Mouse (Mus musculus) lung, embryonic 16.5 days (tissue): ENCODE measurements around the gene Tex264. TPM values are rescaled to one million over a fixed set of nuclear protein-coding genes. Genes with fewer than 3 reads are reported as not detected.

ENCODE experiments used
- ATAC-seq: fragments of 200-750 bp; cut with Nextera tagmentation; 2 replicates; pipeline ENCODE4 v1.8.0; 2017; ENCODE audit warnings: low read depth, mild to moderate bottlenecking, moderate library complexity
- H3K27ac ChIP-seq: fragments of 300-500 bp; sonication (generic); 2 replicates; pipeline ENCODE4 v1.5.1; 2014; ENCODE audit warnings: mild to moderate bottlenecking, control low read depth, low read length
- H3K27me3 ChIP-seq: fragments of 300-500 bp; sonication (generic); 2 replicates; pipeline ENCODE4 v1.6.1; 2014; ENCODE audit warnings: low read depth, low read length, mixed read lengths; ENCODE audit not compliant: control insufficient read depth, insufficient read depth
- H3K36me3 ChIP-seq: fragments of 300-500 bp; sonication (generic); 2 replicates; pipeline ENCODE4 v1.6.1; 2014; ENCODE audit warnings: low read length; ENCODE audit not compliant: control insufficient read depth, insufficient read depth
- H3K4me1 ChIP-seq: fragments of 300-500 bp; sonication (generic); replicated peaks from 2 replicates; pipeline ENCODE4 v1.6.1; 2014; ENCODE audit warnings: low read length, mixed read lengths; ENCODE audit not compliant: control insufficient read depth, insufficient read depth
- H3K4me2 ChIP-seq: fragments of 300-500 bp; sonication (generic); 2 replicates; pipeline ENCODE4 v1.6.1; 2014; ENCODE audit warnings: low read depth, low read length, control low read depth
- H3K4me3 ChIP-seq: fragments of 300-500 bp; sonication (generic); 2 replicates; pipeline ENCODE4 v1.5.1; 2014; ENCODE audit warnings: mild to moderate bottlenecking, low read length, control low read depth
- H3K9ac ChIP-seq: fragments of 300-500 bp; sonication (generic); 2 replicates; pipeline ENCODE4 v1.6.1; 2014; ENCODE audit warnings: low read length, control low read depth
- H3K9me3 ChIP-seq: fragments of 300-500 bp; sonication (generic); 2 replicates; pipeline ENCODE4 v1.6.1; 2016; ENCODE audit warnings: low read length; ENCODE audit not compliant: control insufficient read depth
- WGBS: fragments of 180-500 bp; shearing (Covaris S2); extraction: QIAGEN DNeasy Blood & Tissue Kit; methylation state at CpG from one replicate; pipeline ENCODE4 v1.1.7; 2014; 5-methylcytosine and 5-hydroxymethylcytosine counted together
- polyA plus RNA-seq: library from polyadenylated mRNA; unstranded; fragments of >200 nt; fragmentation: Nextera tagmentation; extraction: Ambion mirVana; gene quantifications from 2 replicates; pipeline ENCODE4 v1.2.1, GENCODE M21; 2015

Tex264 gene
- polyA plus RNA-seq, 1 experiment from 2014 or later = 53.4 TPM

GRCm38 (mm10) chr9:106675965-106676364 is 9.8 kb downstream of the Tex264 start:
- ATAC-seq = peak; percentile 52; the same call in 1 of the 2 replicates
- 66% methylated on average over 9 of the region's 9 CpGs for WGBS

GRCm38 (mm10) chr9:106675480-106675879 is 10.2 kb downstream of the Tex264 start:
- Histone ChIP-seq H3K27ac (no peak overlapping the region), H3K9me3 (no peaks in the 10 kb centered on the region), H3K27me3 (no peaks in the 10 kb centered on the region), H3K4me3 (no peak overlapping the region), H3K4me2 (no peak overlapping the region), H3K36me3 (peaks cover 10% of the 10 kb centered on the region), H3K4me1 (no peaks in the 10 kb centered on the region), H3K9ac (no peak overlapping the region)
- 0% methylated on average over 1 of the region's 1 CpGs for WGBS
- peak; percentile 75 for ATAC-seq

More at GRCm38 (mm10) chr9:106675965-106676364, 9.8 kb downstream of the Tex264 start:
- H3K36me3 ChIP-seq = peaks cover 12% of the 10 kb centered on the region
- no peaks in the 10 kb centered on the region for H3K9me3 ChIP-seq
- H3K9ac ChIP-seq = no peak overlapping the region
- no peak overlapping the region for H3K4me3 ChIP-seq
- no peaks in the 10 kb centered on the region for H3K27me3 ChIP-seq
- no peaks in the 10 kb centered on the region for H3K4me1 ChIP-seq
- no peak overlapping the region for H3K4me2 ChIP-seq
- H3K27ac ChIP-seq = no peak overlapping the region

DNA sequence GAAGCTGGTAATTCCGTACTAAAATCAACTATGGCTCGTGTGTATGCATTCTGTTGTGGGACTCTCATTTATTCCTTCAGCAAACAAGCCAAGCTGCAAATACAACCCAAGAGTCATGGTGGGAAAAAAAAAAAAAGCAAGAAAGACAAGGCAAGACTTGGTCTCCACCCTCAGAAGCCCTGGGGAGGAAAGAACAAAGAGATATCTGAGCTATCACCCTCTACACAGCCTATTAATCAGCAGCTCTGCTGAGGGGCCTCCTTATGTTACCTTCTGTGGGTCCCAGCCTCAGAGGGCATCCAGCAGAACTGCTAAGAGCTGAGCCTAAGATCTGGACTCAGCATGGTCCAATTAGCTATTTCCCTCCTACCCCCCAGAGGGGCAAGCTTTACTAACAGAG is 11.9 kb downstream of the Tex264 start:
- H3K4me3 ChIP-seq = no peak overlapping the region
- H3K4me2 ChIP-seq = no peak overlapping the region
- no peak overlapping the region for H3K9ac ChIP-seq
- no peaks in the 10 kb centered on the region for H3K9me3 ChIP-seq
- H3K36me3 ChIP-seq = peaks cover 7% of the 10 kb centered on the region
- no peak for ATAC-seq
- 87% methylated on average over 2 of the region's 2 CpGs for WGBS
- H3K27me3 ChIP-seq = no peaks in the 10 kb centered on the region
- no peak overlapping the region for H3K27ac ChIP-seq
- no peaks in the 10 kb centered on the region for H3K4me1 ChIP-seq

- H3K4me2 ChIP-seq = no peak overlapping the region
- H3K27me3 ChIP-seq = no peaks in the 10 kb centered on the region
- H3K9me3 ChIP-seq = no peaks in the 10 kb centered on the region
- H3K4me1 ChIP-seq = no peaks in the 10 kb centered on the region
- peaks cover 12% of the 10 kb centered on the region for H3K36me3 ChIP-seq
- no peak overlapping the region for H3K4me3 ChIP-seq
- H3K9ac ChIP-seq = no peak overlapping the region
- WGBS = 84% methylated on average over 6 of the region's 6 CpGs
- H3K27ac ChIP-seq = no peak overlapping the region
- no peak for ATAC-seq
Observed at GRCm38 (mm10) chr9:106664856-106665255, 20.9 kb downstream of the Tex264 start.

DNA sequence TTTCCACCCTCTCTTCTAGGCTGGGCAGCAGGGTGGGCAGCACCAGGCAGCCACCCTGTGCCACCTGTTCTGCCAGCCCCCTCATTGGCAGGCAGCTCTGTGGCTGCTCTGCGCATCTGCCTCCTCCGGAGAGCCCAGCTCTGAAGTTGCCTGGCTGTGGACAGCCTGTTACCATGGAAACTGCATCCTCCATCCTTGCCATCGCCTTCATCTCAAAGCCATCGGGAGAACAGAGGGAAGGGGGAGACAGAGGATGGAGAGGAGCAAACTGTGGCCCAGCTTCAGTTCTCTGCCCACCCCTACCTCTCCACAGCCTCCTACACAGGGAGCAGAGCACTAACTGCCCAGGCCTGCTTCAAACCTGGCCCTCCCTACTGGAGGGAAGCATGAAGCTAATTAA is 21.3 kb downstream of the Tex264 start:
- Histone ChIP-seq H3K36me3 (peaks cover 12% of the 10 kb centered on the region), H3K4me3 (no peak overlapping the region), H3K9ac (no peak overlapping the region), H3K27me3 (no peaks in the 10 kb centered on the region), H3K27ac (no peak overlapping the region), H3K4me1 (no peaks in the 10 kb centered on the region), H3K9me3 (no peaks in the 10 kb centered on the region), H3K4me2 (no peak overlapping the region)
- ATAC-seq = no peak
- WGBS = 78% methylated on average over 4 of the region's 4 CpGs

GRCm38 (mm10) chr9:106663200-106663599 is 22.5 kb downstream of the Tex264 start:
- 80% methylated on average over 6 of the region's 6 CpGs for WGBS
- no peak overlapping the region for H3K4me3 ChIP-seq
- H3K9ac ChIP-seq = no peak overlapping the region
- peaks cover 14% of the 10 kb centered on the region for H3K36me3 ChIP-seq
- H3K4me1 ChIP-seq = no peaks in the 10 kb centered on the region
- H3K27me3 ChIP-seq = no peaks in the 10 kb centered on the region
- H3K27ac ChIP-seq = no peak overlapping the region
- no peaks in the 10 kb centered on the region for H3K9me3 ChIP-seq
- ATAC-seq = no peak
- H3K4me2 ChIP-seq = no peak overlapping the region

DNA sequence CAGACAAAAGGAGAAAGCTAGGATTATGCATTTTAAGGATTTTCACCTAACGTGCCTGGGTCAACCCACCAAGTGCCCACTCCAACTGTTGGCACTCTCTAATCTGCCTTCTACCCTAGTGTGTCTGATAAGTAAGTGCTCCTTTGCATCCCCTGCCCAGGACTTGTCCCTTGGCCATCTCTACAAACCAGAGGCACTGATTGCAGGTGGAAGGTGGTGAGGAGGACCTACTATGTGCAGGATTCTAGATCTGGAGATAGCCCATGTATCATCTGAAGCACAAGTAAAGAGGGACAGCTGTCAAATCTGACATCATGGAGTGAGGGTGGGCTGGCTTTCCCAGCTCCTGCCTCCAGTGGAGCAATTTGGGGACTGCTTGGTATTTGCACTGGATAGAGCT is 25.8 kb downstream of the Tex264 start:
- H3K36me3 ChIP-seq = peaks cover 18% of the 10 kb centered on the region
- 76% methylated on average over 1 of the region's 1 CpGs for WGBS
- no peak overlapping the region for H3K9ac ChIP-seq
- peaks cover 10% of the 10 kb centered on the region for H3K27me3 ChIP-seq
- no peak overlapping the region for H3K27ac ChIP-seq
- peaks cover 7% of the 10 kb centered on the region for H3K4me1 ChIP-seq
- no peaks in the 10 kb centered on the region for H3K9me3 ChIP-seq
- no peak overlapping the region for H3K4me2 ChIP-seq
- no peak for ATAC-seq
- H3K4me3 ChIP-seq = no peak overlapping the region

DNA sequence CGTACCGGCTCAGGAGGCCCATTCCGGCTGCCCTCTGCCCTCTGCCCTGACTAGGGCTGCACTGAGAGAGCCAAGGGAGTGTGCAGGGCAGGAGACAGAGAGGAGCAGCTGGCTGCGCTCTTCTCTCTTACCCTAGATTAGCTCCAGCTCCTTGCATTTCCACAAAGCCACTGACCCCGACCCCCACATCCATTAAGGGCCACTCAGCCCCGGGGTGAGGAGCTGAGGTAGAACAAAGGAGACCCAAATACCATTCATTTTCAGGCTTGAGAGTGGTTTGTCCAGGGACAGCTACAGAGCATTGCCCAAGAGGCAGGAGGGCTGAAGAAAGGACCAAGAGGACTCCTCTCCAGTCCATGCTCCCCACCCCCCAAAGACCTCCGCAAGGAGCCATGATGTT is 26.3 kb downstream of the Tex264 start:
- peaks cover 7% of the 10 kb centered on the region for H3K4me1 ChIP-seq
- H3K4me2 ChIP-seq = no peak overlapping the region
- H3K27me3 ChIP-seq = peaks cover 15% of the 10 kb centered on the region
- no peak overlapping the region for H3K4me3 ChIP-seq
- no peak overlapping the region for H3K9ac ChIP-seq
- no peak for ATAC-seq
- no peak overlapping the region for H3K27ac ChIP-seq
- H3K9me3 ChIP-seq = no peaks in the 10 kb centered on the region
- peaks cover 18% of the 10 kb centered on the region for H3K36me3 ChIP-seq
- 78% methylated on average over 7 of the region's 7 CpGs for WGBS

DNA sequence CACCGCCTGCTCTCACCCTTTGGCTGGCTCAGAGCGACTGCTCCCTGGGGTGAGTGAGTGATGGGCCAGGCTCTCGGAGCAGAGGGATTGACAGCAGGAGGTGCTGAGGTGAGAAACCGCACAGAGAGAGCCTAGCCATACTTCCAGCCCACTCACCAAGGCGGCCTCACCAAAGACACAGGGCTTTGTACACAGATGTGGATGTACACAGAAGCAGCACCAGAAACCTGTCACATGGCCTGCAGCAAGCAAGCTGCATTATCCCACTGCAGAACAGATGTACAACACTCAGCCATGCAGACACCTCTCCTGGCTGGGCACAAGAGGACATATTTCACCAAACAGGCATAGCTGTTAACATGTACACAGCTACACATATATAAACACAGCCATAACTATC is 28.1 kb downstream of the Tex264 start:
- Histone ChIP-seq H3K4me1 (peaks cover 7% of the 10 kb centered on the region), H3K36me3 (peaks cover 18% of the 10 kb centered on the region), H3K9me3 (no peaks in the 10 kb centered on the region), H3K27ac (no peak overlapping the region), H3K27me3 (peaks cover 18% of the 10 kb centered on the region), H3K4me3 (no peak overlapping the region), H3K4me2 (no peak overlapping the region), H3K9ac (no peak overlapping the region)
- no peak for ATAC-seq
- WGBS = 28% methylated on average over 5 of the region's 5 CpGs

GRCm38 (mm10) chr9:106656820-106657219 is 28.9 kb downstream of the Tex264 start:
- Histone ChIP-seq H3K27ac (no peak overlapping the region), H3K27me3 (peaks cover 18% of the 10 kb centered on the region), H3K4me1 (peaks cover 7% of the 10 kb centered on the region), H3K36me3 (peaks cover 13% of the 10 kb centered on the region), H3K4me3 (no peak overlapping the region), H3K9me3 (no peaks in the 10 kb centered on the region), H3K4me2 (no peak overlapping the region), H3K9ac (no peak overlapping the region)
- ATAC-seq = no peak
- WGBS = 29% methylated on average over 5 of the region's 5 CpGs
